Mouse (Mus musculus) mammary gland, adult 2 months (tissue): ENCODE measurements around the gene Crtc2. TPM values are rescaled to one million over a fixed set of nuclear protein-coding genes. Genes with fewer than 3 reads are reported as not detected.

Experiments
- polyA plus RNA-seq: library from polyadenylated mRNA; depleted of rRNA; stranded (reverse); fragments of >200 nt; gene quantifications from 2 replicates; pipeline ENCODE4 v1.2.3, GENCODE M21; 2012; ENCODE audit warnings: low replicate concordance; rRNA removed

Gene Crtc2
- polyA plus RNA-seq: 81.9 and 84.8 TPM in 2 replicates

DNA sequence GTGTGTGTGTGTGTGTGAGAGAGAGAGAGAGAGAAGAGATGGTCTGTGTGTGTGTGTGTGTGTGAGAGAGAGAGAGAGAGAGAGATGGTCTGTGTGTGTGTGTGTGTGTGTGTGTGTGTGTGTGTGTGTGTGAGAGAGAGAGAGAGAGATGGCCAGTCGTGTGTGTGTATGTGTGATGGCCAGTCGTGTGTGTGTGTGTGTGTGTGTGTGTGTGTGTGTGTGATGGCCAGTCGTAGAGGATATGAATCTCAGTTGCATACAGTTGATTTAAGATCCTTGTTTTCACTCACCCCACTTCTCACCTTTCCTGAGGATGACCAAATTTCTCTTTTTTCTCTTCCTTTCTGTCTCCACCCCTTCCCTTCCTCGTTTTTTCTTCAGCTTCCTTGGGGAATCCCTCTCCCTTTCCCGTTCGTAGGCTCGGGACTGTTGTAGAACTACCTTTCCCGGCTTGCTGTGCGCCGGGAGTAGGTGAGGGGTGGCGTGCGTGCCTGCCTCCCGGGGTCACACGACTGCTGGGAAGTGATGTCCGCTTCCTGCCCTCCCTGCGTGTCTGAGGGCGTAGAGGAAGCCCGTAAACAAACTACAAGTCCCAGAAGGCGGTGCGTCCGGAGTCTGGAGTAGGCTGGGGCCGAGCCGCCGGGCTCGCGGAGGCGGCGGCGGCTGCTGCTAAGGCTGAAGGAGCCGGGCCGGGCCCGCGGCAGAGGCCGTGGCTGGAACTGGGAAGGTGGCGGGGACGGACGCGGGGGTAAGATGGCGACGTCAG lies at the start of gene Crtc2:
Gene Crtc2 (plus strand): TSS at position 511 of the 766 bp plus-strand sequence.

DNA sequence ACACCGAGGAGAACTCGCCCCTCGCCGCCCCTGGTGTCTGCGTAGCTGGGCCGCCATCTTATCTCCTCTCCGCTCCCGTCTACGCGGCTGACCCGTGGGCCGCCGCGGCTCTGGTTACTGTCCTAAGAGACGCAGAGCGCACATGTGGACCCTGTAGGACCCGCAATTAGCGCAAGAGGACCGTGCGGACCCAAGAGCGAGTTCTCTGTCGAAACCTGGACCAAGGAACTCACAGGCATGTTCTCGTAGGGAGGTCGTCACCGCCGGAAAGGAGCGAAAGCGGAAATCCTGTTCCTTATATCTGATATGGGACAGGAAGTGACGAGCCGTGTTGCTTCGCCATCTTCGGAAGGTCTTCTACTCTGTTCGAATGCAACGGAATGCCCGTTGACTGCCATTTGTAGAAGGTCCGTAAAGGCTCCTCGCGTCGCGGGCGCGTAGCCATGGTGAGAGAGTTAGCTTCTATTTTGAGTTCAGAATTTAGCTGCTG lies 40.5 kb upstream of the Crtc2 start, which contains the start of the genes Rps27 and Rab13:
Gene Rps27 (minus strand): TSS at position 275 of the 490 bp plus-strand sequence.
Gene Rab13 (plus strand): TSS at position 319 of the 490 bp plus-strand sequence.

DNA sequence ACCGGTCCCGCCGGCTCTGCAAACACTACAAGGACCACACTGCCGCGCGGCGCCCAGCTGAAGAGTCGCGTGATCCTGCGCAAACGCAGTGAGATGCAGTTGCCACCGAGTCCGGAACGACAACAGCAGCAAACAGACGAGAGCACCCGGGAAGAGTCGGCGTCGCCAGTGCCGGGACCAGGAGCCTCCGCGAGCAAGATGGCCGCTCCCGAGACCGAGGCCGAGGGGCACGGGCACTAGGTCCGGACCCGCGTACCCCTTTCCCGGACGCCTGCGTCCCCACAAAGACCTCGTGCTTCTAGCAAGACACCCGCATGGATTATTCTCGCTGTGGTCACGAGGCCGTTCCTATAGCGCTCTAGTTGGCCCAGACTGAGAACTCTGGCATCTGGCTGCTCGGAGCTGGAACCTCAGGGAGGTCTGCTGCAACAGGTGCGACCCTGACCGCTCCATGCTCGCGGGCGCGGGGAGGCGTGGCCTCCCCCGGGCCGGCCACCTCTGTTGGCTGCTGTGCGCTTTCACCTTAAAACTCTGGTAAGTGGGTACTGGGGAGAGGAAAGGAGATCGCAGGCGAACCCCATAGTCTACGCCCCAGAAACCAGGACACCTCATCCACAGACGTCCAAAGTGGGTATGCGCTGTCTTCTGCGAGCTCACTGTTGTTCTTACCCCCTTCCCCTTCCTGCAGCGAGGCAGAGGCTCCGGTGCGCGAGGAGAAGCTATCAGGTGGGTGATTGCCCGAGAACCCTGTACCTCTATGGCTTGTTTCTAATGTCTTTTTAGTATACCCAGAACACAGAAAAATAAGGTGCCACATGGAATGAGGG lies 22.2 kb upstream of the Crtc2 start, which contains the start of gene Jtb:
Gene Jtb (plus strand): TSS at position 91 of the 827 bp plus-strand sequence.

DNA sequence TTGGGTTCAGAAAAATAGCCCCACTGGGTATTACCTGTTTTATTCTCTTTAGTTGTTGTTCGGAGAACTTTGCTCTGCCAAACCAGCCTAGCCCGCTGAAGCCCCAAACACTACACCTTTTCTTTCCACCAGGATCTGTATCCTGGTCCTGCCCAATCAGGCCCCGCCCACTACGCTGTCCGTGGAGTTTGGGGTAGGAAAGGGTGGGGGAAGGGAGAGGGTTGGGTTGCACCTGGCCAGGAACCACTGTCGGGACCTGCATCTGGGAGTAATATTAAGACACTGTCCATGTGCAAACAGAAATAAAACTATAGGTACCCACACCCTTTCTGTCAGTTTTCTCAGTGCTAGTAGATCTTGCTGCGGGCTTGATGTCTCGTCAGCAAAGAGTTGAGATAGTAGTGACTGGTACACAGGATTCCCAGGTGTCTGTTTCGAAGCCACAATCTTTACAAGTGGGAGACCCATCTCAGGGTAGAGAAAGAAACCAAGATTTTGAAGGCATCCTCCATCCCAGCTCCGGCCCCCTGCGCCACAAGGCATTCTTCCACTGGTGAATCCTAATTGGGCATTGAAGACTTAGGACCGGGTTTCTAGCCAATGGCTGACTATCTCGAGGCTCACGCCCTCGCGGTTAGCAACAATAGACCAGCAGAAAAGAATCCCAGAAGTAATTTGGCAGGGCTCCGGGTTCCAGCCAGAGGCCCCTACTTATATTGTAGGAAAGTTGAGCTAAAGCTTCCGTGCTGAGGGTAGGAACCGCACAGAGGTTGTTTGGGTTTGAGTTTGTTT lies 10.8 kb upstream of the Crtc2 start, which contains the start of gene Creb3l4:
Gene Creb3l4 (minus strand): TSS at position 529 of the 792 bp plus-strand sequence.

DNA sequence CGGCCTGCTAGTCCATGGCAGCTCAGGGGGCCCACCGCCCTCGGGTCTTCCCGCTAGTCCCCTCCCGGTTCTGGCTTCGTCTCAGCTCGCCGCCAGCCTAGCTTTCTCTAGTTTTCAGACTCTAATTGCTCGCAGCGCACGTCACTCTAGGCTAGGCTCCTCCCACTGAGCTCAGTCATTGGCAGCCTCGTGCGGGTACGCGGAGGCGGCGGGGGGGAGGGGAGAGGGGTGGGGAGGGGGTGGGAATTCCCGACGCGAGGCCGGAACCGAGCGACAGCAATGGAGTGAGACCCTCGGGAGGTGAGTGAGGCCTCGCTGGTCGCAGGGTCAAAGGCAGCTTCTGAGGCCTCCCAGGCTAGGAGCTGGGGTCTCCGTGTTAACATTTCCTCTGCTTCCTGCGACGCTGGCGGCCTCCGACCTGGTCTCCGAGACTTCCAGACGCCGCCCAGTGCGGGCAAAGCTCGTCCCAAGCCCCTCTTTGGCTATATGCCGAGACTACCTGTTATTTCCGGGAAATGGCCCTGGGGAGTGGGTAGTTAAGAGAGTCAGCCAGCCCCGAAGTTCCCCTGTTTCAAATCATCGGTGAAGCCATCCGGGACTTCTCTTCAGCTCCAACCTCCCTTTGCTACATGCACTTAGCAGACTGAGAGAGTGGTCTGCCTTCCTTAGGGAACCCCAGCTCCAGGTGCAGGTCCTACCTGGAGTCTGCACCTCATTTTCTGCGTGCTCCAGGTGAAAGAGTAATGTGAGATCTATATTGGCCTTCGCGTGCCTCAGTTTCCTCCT lies 5.8 kb upstream of the Crtc2 start, which contains the start of gene Slc39a1:
Gene Slc39a1 (plus strand): TSS at position 213 of the 786 bp plus-strand sequence.

DNA sequence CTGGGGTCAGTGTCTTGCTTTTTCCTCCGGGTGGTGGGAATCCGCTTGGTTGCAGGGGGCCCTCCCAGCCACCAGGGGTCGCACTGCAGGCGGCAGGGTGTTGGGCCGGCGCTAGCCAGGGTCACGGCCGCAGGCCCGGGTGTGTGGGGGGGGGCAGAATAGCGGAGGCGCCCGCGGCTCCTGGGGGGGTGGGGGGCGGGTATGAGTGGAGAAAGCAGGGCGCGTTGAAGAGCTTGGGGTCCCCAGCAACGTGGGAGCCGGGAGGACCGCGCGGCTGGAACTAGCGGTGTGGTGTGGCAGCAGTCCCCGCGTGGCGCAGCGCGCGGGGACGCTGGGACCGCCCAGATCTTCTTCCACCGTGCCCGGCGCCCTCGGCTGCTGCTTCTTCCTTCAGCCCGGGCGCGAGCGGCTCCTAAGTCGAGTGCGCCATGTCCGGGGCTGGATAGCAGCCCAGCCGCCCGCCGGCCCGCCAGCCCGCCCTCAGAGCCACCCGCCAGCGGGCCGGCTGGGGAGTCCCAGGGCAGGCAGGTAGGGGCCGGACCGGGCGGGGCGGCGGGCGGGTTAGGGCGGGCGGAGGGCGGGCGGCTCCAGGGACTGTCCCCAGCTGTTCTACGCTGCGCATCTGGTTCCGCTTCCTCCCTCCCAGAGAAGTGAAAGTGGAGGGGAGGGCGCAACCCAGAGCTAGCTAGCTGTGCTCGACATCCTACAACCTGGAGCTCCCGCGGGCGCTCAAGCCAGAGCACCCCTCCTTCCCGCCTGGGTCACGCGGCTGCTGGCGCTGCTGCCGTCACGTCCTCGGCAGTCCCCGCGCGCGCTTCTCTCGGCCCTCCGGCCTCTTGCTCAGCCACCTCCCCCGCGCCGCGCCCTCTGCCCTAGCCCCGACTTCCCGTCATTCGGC lies 11.3 kb downstream of the Crtc2 start, which contains the start of gene Dennd4b:
Gene Dennd4b (plus strand): TSS at position 152 of the 898 bp plus-strand sequence.

DNA sequence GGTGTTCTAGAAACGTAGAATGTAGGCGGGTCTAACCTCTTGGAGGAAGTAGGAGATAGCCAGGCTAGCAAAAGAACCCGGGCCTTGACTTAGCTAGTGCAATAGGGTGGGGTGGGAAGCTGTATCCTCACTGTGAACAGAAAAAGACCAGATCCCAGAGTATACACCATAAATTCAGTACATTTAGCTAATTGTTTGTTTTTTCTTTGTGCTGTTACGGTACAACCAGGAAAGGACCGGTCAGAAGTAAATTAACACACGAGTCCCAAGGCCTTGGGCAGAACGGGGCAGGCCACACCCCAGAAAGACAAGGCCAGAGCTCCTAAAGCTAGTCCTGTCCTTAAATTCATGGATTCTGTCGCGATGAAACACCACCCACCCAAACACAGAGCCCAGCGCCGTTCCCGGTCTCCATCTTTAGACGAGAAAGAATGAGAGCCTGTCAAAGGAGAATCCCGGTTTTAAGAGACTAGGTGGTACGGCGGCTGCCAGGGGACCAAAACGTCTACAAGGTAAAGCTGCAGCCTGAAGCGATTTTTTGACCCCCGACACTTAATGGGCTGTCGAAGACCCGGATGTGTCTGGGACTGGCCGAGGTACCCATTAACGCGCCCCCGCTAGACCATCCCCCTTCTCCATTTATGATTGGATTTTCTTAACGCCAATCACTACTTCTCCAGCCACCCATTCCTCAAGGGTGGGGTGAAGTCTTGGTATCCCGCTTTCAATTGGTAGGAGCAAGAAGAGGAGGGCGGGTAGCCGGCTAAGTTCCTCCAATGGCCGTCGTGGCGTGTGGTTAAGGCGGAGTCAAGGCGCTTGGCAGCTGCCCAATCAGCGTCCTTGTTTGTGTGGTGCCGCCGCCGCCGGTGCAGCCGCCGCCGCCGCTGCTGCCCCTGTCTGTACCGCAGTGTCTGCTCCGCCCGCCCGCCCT lies 38.6 kb downstream of the Crtc2 start, which contains the start of gene Gatad2b:
Gene Gatad2b (plus strand): TSS at position 834 of the 931 bp plus-strand sequence.

Other genes starting within 250 kb of the Crtc2 start
- 27.6 and 68.5 TPM in 2 replicates for gene 4933434E20Rik, start 202.5 kb upstream of the Crtc2 start, polyA plus RNA-seq
- gene Ubap2l, start 201.5 kb upstream of the Crtc2 start, polyA plus RNA-seq: 114 and 174 TPM in 2 replicates
- 103 and 148 TPM in 2 replicates for gene Tpm3, start 181.5 kb upstream of the Crtc2 start, polyA plus RNA-seq
- 0.27 and 0.57 TPM in 2 replicates for gene Nup210l, start 150.0 kb upstream of the Crtc2 start, polyA plus RNA-seq
- gene Rps27, start 40.5 kb upstream of the Crtc2 start, polyA plus RNA-seq: 1,026 and 2,137 TPM in 2 replicates
- 5.5 and 5.7 TPM in 2 replicates for gene Rab13, start 40.5 kb upstream of the Crtc2 start, polyA plus RNA-seq
- gene Jtb, start 22.6 kb upstream of the Crtc2 start, polyA plus RNA-seq: 69.0 and 95.6 TPM in 2 replicates
- 1.7 and 2.5 TPM in 2 replicates for gene Creb3l4, start 10.7 kb upstream of the Crtc2 start, polyA plus RNA-seq
- 99.1 and 121 TPM in 2 replicates for gene Slc39a1, start 6.0 kb upstream of the Crtc2 start, polyA plus RNA-seq
- 78.6 and 97.3 TPM in 2 replicates for gene Dennd4b, start 11.0 kb downstream of the Crtc2 start, polyA plus RNA-seq
- 22.3 and 24.7 TPM in 2 replicates for gene Gatad2b, start 39.0 kb downstream of the Crtc2 start, polyA plus RNA-seq
- gene Slc27a3, start 135.8 kb downstream of the Crtc2 start, polyA plus RNA-seq: 21.0 and 21.7 TPM in 2 replicates
- gene Ints3, start 179.5 kb downstream of the Crtc2 start, polyA plus RNA-seq: 26.7 and 32.2 TPM in 2 replicates
- 102 and 127 TPM in 2 replicates for gene Npr1, start 211.7 kb downstream of the Crtc2 start, polyA plus RNA-seq
- 13.6 and 27.9 TPM in 2 replicates for gene Ilf2, start 222.0 kb downstream of the Crtc2 start, polyA plus RNA-seq
- 24.1 and 56.4 TPM in 2 replicates for gene Snapin, start 236.9 kb downstream of the Crtc2 start, polyA plus RNA-seq